ENCODE assay signal across 9 mouse cellular contexts in the genomic region with DNA sequence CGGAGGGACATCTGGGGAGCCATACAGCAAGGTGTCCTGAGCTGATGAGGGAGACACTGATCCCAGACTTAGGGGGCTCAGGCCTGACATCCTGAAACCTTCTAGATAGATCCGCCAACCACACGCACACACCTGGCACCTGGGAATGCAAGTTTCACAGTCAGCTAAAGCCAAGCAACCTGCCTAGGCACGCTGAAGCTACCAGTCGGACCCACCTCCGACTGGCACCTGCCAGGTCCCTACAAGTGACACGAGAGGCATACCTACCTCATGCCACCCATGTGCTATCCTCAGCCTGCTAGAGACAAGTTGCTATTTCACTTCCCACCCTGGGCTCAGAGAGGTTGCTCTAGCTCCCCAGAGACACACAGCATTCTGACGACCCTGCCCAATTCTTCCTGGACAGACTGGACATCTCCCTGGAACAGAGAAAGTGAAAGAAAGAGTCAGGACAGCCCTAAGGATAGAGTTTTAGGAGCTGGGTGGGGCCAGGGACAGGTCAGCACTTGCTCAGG. TPM values are rescaled to one million over a fixed set of nuclear protein-coding genes. Genes with fewer than 3 reads are reported as not detected.
A peak's percentile ranks its signal among the peaks of the same experiment; 100 is the strongest.
DNase-seq lines count a peak whose midpoint lies in the region; ATAC-seq and TF ChIP-seq lines count a peak whose summit lies in the region.
"Had no signal": no experiment of that assay in that cellular context is flagged by ENCODE, and none has a peak within 500 bp of the region (broad histone marks: within the 10 kb centered on the region; RNA-seq: fewer than 3 reads in every experiment).

No protein-coding gene starts in this region.

- ATAC-seq in forebrain, embryonic 13.5 days = no peak
- ATAC-seq in liver, embryonic 14.5 days (ENCODE audit: insufficient read depth) = no peak

- no peak overlapping the region for H3K9ac ChIP-seq in forebrain, embryonic 13.5 days
- no peak overlapping the region for H3K9ac ChIP-seq in liver, embryonic 14.5 days (replicated peaks)

- peaks cover 60% of the 10 kb centered on the region for H3K4me1 ChIP-seq in heart, embryonic 10.5 days
- peaks cover 24% of the 10 kb centered on the region for H3K4me1 ChIP-seq in forebrain, embryonic 13.5 days
- H3K4me1 ChIP-seq in liver, embryonic 14.5 days (replicated peaks; ENCODE audit: control insufficient read depth in 2 of 2, insufficient read depth in 2 of 2, low read length in 1 of 2) = peaks cover 26 to 34% of the 10 kb centered on the region in 2 experiments

- TF ChIP-seq EP300 in liver, embryonic 14.5 days (IDR thresholded peaks at IDR 0.05; ENCODE audit: low read depth) = no peak

- H3K4me3 ChIP-seq in heart, embryonic 10.5 days = peak overlapping the region; percentile 86
- H3K4me3 ChIP-seq in C2C12 (ENCODE audit: insufficient read depth, poor library complexity, severe bottlenecking) = peak overlapping the region; percentile 94
- H3K4me3 ChIP-seq in forebrain, embryonic 13.5 days = peak overlapping the region; percentile 42; the same call in 1 of the 2 replicates
- H3K4me3 ChIP-seq in liver, embryonic 14.5 days (ENCODE audit: insufficient read depth in 1 of 2, low read depth in 2 of 2, low read length in 2 of 2) = peak overlapping the region; percentile 47 to 57

- TF ChIP-seq CTCF in C2C12 (IDR thresholded peaks at IDR 0.05; ENCODE audit: control insufficient read depth, insufficient read depth, insufficient read length) = no peak
- no peak for TF ChIP-seq CTCF in liver, embryonic 14.5 days (IDR thresholded peaks at IDR 0.05; ENCODE audit: low read depth)

- peaks cover 56% of the 10 kb centered on the region for H3K79me2 ChIP-seq in C2C12 (ENCODE audit: control insufficient read depth, insufficient read depth)

- H3K9me3 ChIP-seq in heart, embryonic 10.5 days = 0 out of 2 replicates have a peak, but pooled peaks cover 3% of the 10 kb centered on the region
- peaks cover 11% of the 10 kb centered on the region for H3K9me3 ChIP-seq in forebrain, embryonic 13.5 days (replicated peaks)
- H3K9me3 ChIP-seq in liver, embryonic 14.5 days (ENCODE audit: control insufficient read depth, low read length) = no peaks in the 10 kb centered on the region; the same call in 1 of the 2 replicates

- peaks cover 34% of the 10 kb centered on the region for H3K79me3 ChIP-seq in C2C12 (ENCODE audit: low read depth)

- peaks cover 42% of the 10 kb centered on the region for H3K36me3 ChIP-seq in heart, embryonic 10.5 days
- H3K36me3 ChIP-seq in C2C12 (ENCODE audit: control insufficient read depth, insufficient read depth) = peaks cover 38% of the 10 kb centered on the region
- H3K36me3 ChIP-seq in forebrain, embryonic 13.5 days (ENCODE audit: poor library complexity, severe bottlenecking) = no peaks in the 10 kb centered on the region
- H3K36me3 ChIP-seq in liver, embryonic 14.5 days (replicated peaks; ENCODE audit: control insufficient read depth, insufficient read depth, low read depth) = no peaks in the 10 kb centered on the region

- 24% methylated on average over 8 of the region's 8 CpGs for WGBS in heart, embryonic 10.5 days
- WGBS in forebrain, embryonic 13.5 days = 29% methylated on average over 8 of the region's 8 CpGs
- whole genome bisulfite sequencing in liver, embryonic 14.5 days (ENCODE audit: insufficient replicate concordance) = 43% methylated on average over 8 of the region's 8 CpGs

- intact Hi-C loops in heart, postnatal 14 days (cut with DNase I) = loop anchor here (2.0 to 5.0 kb wide), 2 partner anchors 45 to 63 kb away; no protein-coding TSS in a partner anchor

- peak overlapping the region; percentile 58; the same call in 1 of the 2 replicates for H3K4me2 ChIP-seq in forebrain, embryonic 13.5 days
- H3K4me2 ChIP-seq in liver, embryonic 14.5 days (ENCODE audit: low read depth) = peak overlapping the region; percentile 97

- no peaks in the 10 kb centered on the region for H3K27me3 ChIP-seq in heart, embryonic 10.5 days (ENCODE audit: insufficient read depth, poor library complexity, severe bottlenecking)
- no peaks in the 10 kb centered on the region for H3K27me3 ChIP-seq in C2C12 (ENCODE audit: control insufficient read depth, insufficient read depth, insufficient read length)
- peaks cover 48% of the 10 kb centered on the region for H3K27me3 ChIP-seq in forebrain, embryonic 13.5 days
- H3K27me3 ChIP-seq in liver, embryonic 14.5 days (ENCODE audit: control insufficient read depth, insufficient read depth, low read length) = peaks cover 23% of the 10 kb centered on the region

- peak overlapping the region; percentile 98 for H3K27ac ChIP-seq in heart, embryonic 10.5 days
- H3K27ac ChIP-seq in forebrain, embryonic 13.5 days = no peak overlapping the region
- no peak overlapping the region for H3K27ac ChIP-seq in liver, embryonic 14.5 days

- H3ac ChIP-seq in C2C12 (ENCODE audit: control insufficient read depth, insufficient read length, low read depth) = peak overlapping the region; percentile 76

- DNase-seq in heart, embryonic 10.5 days (ENCODE audit: low spot score) = no peak
- DNase-seq in heart, postnatal 14 days = no peak
- no peak for DNase-seq in liver, embryonic 14.5 days (ENCODE audit: low read depth in 3 of 3, low spot score in 3 of 3)
- no peak for DNase-seq in left cerebral cortex, adult 11 months (ENCODE audit: low spot score)
- DNase-seq in ovary, postnatal 10 days (ENCODE audit: low spot score) = no peak
- no peak for DNase-seq in cerebellum, postnatal 14 days

TF ChIP-seq in C2C12, 6 proteins besides CTCF, POLR2A, EP300 and RAD21:
- TF ChIP-seq MYOD1 (IDR thresholded peaks at IDR 0.05; ENCODE audit: control insufficient read depth, insufficient read length, low read depth) (no peak), FOSL1 (IDR thresholded peaks at IDR 0.05; ENCODE audit: insufficient read depth, low read length, poor library complexity, severe bottlenecking) (no peak), USF1 (IDR thresholded peaks at IDR 0.05; ENCODE audit: low read depth) (no peak), MAX (IDR thresholded peaks at IDR 0.05) (no peak), CEBPB (IDR thresholded peaks at IDR 0.05; ENCODE audit: low read depth) (no peak), MYOG (IDR thresholded peaks at IDR 0.05; ENCODE audit: control insufficient read depth, extremely low read depth, insufficient read length) (no peak)

RNA-seq across cellular contexts. Expression of a gene that starts 0.9 kb away (rescaled TPM):
- polyA plus RNA-seq in heart, embryonic 10.5 days (2016; fragmentation: Nextera tagmentation; extraction: Ambion mirVana) = 408 and 456 TPM in 2 replicates
- 10 to 100 TPM; 36.2 to 45.9 TPM for total RNA-seq in heart, postnatal 14 days (2021)
- polyA plus RNA-seq in C2C12 (2012; fragmentation: generic; extraction: Trizol) = 437 TPM
- 30.0 and 32.2 TPM in 2 replicates for polyA plus RNA-seq in forebrain, embryonic 13.5 days (2015; fragmentation: Nextera tagmentation; extraction: Ambion mirVana)
- polyA plus RNA-seq in liver, embryonic 14.5 days (2012; rRNA removed) = 14.3 and 15.8 TPM in 2 replicates
- polyA plus RNA-seq in liver, embryonic 14.5 days (2014; fragmentation: Nextera tagmentation; extraction: Ambion mirVana) = 33.8 and 39.7 TPM in 2 replicates

RNA-seq across cellular contexts. Expression of a gene that starts 5.2 kb away (rescaled TPM):
- polyA plus RNA-seq in heart, embryonic 10.5 days (2016; fragmentation: Nextera tagmentation; extraction: Ambion mirVana) = 12.7 and 16.4 TPM in 2 replicates
- total RNA-seq in heart, postnatal 14 days (2021) = 100 to 1,000 TPM; 124 to 125 TPM
- polyA plus RNA-seq in C2C12 (2012; fragmentation: generic; extraction: Trizol) = 102 TPM
- polyA plus RNA-seq in forebrain, embryonic 13.5 days (2015; fragmentation: Nextera tagmentation; extraction: Ambion mirVana) = 11.2 and 12.0 TPM in 2 replicates
- polyA plus RNA-seq in liver, embryonic 14.5 days (2012; rRNA removed) = 59.7 and 79.7 TPM in 2 replicates
- polyA plus RNA-seq in liver, embryonic 14.5 days (2014; fragmentation: Nextera tagmentation; extraction: Ambion mirVana) = 5.9 and 8.6 TPM in 2 replicates

RNA-seq across cellular contexts. Expression of a gene that starts 7.0 kb away (rescaled TPM):
- polyA plus RNA-seq in heart, embryonic 10.5 days (2016; fragmentation: Nextera tagmentation; extraction: Ambion mirVana) = 2.8 and 4.1 TPM in 2 replicates
- total RNA-seq in heart, postnatal 14 days (2021) = 1 to 10 TPM; 7.0 to 8.5 TPM
- polyA plus RNA-seq in C2C12 (2012; fragmentation: generic; extraction: Trizol) = 10.7 TPM
- polyA plus RNA-seq in forebrain, embryonic 13.5 days (2015; fragmentation: Nextera tagmentation; extraction: Ambion mirVana) = 3.1 and 3.9 TPM in 2 replicates
- polyA plus RNA-seq in liver, embryonic 14.5 days (2012; rRNA removed) = 11.2 and 12.7 TPM in 2 replicates
- polyA plus RNA-seq in liver, embryonic 14.5 days (2014; fragmentation: Nextera tagmentation; extraction: Ambion mirVana) = 4.9 and 6.0 TPM in 2 replicates

RNA-seq across cellular contexts. Expression of a gene that starts 18.8 kb away (rescaled TPM):
- polyA plus RNA-seq in heart, embryonic 10.5 days (2016; fragmentation: Nextera tagmentation; extraction: Ambion mirVana) = 0.30 and 0.34 TPM in 2 replicates
- total RNA-seq in heart, postnatal 14 days (2021) = under 1 TPM; 0.10 to 0.19 TPM
- 0.30 TPM for polyA plus RNA-seq in C2C12 (2012; fragmentation: generic; extraction: Trizol)
- 0.38 and 0.57 TPM in 2 replicates for polyA plus RNA-seq in forebrain, embryonic 13.5 days (2015; fragmentation: Nextera tagmentation; extraction: Ambion mirVana)
- 0.01 and 0.03 TPM in 2 replicates for polyA plus RNA-seq in liver, embryonic 14.5 days (2012; rRNA removed)
- 0.13 TPM in 1 of 2 replicates, not detected in the other for polyA plus RNA-seq in liver, embryonic 14.5 days (2014; fragmentation: Nextera tagmentation; extraction: Ambion mirVana)
- total RNA-seq: common myeloid progenitor, adult 5-6 weeks had no signal

RNA-seq across cellular contexts. Expression of a gene that starts 27.1 kb away (rescaled TPM):
- polyA plus RNA-seq in heart, embryonic 10.5 days (2016; fragmentation: Nextera tagmentation; extraction: Ambion mirVana) = 12.0 and 16.7 TPM in 2 replicates
- total RNA-seq in heart, postnatal 14 days (2021) = 10 to 100 TPM in 1 of 2 experiments, 1 to 10 TPM in 1; 4.9 to 11.3 TPM
- 1.6 TPM for polyA plus RNA-seq in C2C12 (2012; fragmentation: generic; extraction: Trizol)
- polyA plus RNA-seq in forebrain, embryonic 13.5 days (2015; fragmentation: Nextera tagmentation; extraction: Ambion mirVana) = 1.2 and 1.3 TPM in 2 replicates
- polyA plus RNA-seq in liver, embryonic 14.5 days (2012; rRNA removed) = 17.5 and 20.9 TPM in 2 replicates
- polyA plus RNA-seq in liver, embryonic 14.5 days (2014; fragmentation: Nextera tagmentation; extraction: Ambion mirVana) = 7.9 and 9.3 TPM in 2 replicates

Comparison
In these comparisons a context has a peak if more than half of its experiments do, and no peak if none do; other contexts are left out.
1. H3K4me3 ChIP-seq: peak in every context shown above with its lines; median percentile 94 in C2C12; 86 in heart, embryonic 10.5 days; 52 in liver, embryonic 14.5 days; 42 in forebrain, embryonic 13.5 days.
2. RNA of a gene that starts 0.9 kb away (polyA plus RNA-seq): 437 TPM in C2C12 (single experiment) and 408 to 456 TPM in heart, embryonic 10.5 days; 14.3 to 39.7 TPM in liver, embryonic 14.5 days and 30.0 to 32.2 TPM in forebrain, embryonic 13.5 days; every median in the first group is over 10 times any median in the second.